Mouse (Mus musculus): ENCODE results near the gene Zfp472. TPM values are rescaled to one million over a fixed set of nuclear protein-coding genes. Genes with fewer than 3 reads are reported as not detected.
A peak's percentile ranks its signal among the peaks of the same experiment; 100 is the strongest.

The Zfp472 gene
- polyA plus RNA-seq (2016; fragmentation: Nextera tagmentation; extraction: Ambion mirVana): 5.7 and 6.2 TPM in 2 replicates

DNA sequence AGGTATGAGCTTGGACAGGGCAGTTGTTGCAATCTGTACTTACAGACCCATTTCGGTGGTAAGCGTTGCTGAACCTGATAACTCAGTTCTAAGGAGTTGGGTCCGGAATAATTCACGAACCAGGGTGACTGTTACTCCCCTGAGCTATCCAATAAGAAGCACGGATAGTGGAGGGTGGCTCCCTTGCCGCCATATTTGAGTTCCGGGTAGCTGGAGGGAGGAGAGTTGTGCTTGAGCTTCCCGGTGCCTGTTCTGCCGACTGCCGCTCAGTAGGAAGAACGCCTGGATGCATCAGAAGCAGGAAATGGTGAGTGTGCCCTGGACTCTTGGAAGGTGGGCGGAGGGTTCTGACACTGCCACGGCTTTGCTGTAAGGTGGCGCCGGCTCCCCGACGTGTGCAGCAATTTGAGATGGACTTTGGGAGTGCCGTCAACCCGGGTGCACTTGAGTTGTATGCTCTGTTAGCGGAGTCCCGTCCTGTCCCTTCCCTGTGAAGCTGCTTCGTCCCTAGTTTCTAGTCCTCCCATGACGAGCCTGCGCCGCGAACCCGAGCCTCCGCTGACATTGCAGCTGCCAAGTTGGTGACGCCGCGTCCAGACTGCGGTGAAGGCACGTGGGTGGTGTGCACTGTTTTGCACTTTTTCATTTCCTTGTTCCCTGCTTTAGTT, at the start of gene Zfp472:
Gene Zfp472 (plus strand): TSS at position 192 of the 668 bp plus-strand sequence.
- Histone ChIP-seq H3K4me3 (peak within 1 kb of the TSS; percentile 87), H3K4me2 (peak within 1 kb of the TSS; percentile 84), H3K36me3 (no peaks in the 10 kb centered on the region), H3K27me3 (replicated peaks) (no peaks in the 10 kb centered on the region), H3K9ac (peak within 1 kb of the TSS; percentile 81), H3K27ac (ENCODE audit: poor library complexity, severe bottlenecking) (peak within 1 kb of the TSS; percentile 89), H3K9me3 (replicated peaks) (no peaks in the 10 kb centered on the region), H3K4me1 (replicated peaks) (peaks cover 12% of the 10 kb centered on the region)
- WGBS: 0% methylated on average over 33 of the region's 33 CpGs
- ATAC-seq (ENCODE audit: insufficient number of reproducible peaks, low FRiP score): peak; percentile 99

DNA sequence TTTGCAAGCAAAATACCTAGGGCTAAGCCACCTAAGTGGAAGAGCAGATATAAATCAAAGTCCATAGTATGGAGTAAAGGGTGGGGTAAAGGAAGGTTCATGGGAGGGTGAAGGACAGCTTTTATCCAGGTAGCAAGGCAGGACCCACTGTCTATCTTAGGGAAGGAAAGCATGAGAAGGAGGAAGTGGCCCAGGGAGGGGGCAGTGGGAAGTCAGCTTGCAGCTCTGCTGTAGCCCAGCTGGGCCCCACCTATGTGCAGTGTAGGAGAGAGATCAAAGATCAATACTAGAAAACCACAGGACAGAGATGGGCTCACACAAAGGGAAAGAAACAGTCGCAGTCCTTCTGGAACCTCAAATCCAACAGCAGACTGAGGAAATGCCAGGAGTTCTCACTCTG, 49.5 kb upstream of the Zfp472 start:
- WGBS: 58% methylated on average over 1 of the region's 1 CpGs
- H3K9me3 ChIP-seq (replicated peaks): 0 out of 2 replicates have a peak, but pooled peaks cover 3% of the 10 kb centered on the region

DNA sequence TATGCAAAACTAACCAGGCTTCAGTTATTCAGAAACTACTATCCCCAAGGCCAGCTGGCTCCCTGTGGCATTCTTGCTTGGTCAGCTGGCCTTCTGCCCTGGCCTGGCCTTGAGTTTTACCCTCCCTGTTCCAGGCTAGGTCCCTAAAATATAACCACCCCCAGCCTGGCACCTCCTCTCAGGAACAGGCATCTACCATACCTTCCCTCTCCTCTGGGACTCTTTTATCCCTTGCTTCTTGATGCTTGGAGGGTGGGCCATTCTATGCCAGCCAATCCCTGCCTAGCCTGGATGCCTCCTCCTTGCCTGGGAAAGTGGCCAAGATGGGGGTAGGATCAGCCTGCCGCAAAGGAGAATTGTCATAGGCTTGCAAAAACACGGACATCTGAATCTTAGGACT, 48.5 kb upstream of the Zfp472 start, which contains the start of gene Cyp4f14:
Gene Cyp4f14 (minus strand): TSS at position 212 of the 400 bp plus-strand sequence.
- H3K4me3 ChIP-seq: no peak within 1 kb of the TSS
- peaks cover 18% of the 10 kb centered on the region for H3K27me3 ChIP-seq (replicated peaks)
- no peak within 1 kb of the TSS for H3K27ac ChIP-seq (ENCODE audit: poor library complexity, severe bottlenecking)
- H3K4me2 ChIP-seq: no peak within 1 kb of the TSS
- H3K9me3 ChIP-seq (replicated peaks): peaks cover 6% of the 10 kb centered on the region; the same call in 1 of the 2 replicates
- no peak for ATAC-seq (ENCODE audit: insufficient number of reproducible peaks, low FRiP score)
- no peak within 1 kb of the TSS for H3K9ac ChIP-seq
- WGBS: 53% methylated on average over 2 of the region's 2 CpGs
- H3K4me1 ChIP-seq (replicated peaks): no peaks in the 10 kb centered on the region
- no peaks in the 10 kb centered on the region for H3K36me3 ChIP-seq

More for the DNA sequence above, 49.5 kb upstream of the Zfp472 start:
- no peak overlapping the region for H3K4me3 ChIP-seq
- peaks cover 21% of the 10 kb centered on the region for H3K27me3 ChIP-seq (replicated peaks)
- no peak for ATAC-seq (ENCODE audit: insufficient number of reproducible peaks, low FRiP score)
- H3K4me1 ChIP-seq (replicated peaks): no peaks in the 10 kb centered on the region
- H3K9ac ChIP-seq: no peak overlapping the region
- H3K4me2 ChIP-seq: no peak overlapping the region
- H3K36me3 ChIP-seq: no peaks in the 10 kb centered on the region
- no peak overlapping the region for H3K27ac ChIP-seq (ENCODE audit: poor library complexity, severe bottlenecking)

DNA sequence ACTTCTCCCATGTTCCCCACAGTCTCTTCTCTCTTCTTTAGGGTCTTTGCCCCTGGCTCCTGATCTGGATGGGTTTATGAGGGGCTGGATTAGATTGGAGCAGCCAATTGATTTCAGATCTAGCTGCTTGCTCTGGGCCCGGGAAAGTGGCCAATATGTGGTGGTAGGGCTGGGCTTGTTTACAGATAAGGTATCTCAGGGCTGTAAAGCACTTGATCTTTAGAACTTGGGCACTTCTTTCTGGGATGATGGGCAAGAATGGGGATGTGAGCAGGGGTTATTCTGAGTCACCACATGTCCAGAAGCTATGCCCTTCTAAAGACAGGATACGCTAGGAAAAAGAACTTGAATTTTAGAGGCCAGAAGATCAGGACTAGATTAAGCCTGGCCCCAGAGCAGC, 46.5 kb upstream of the Zfp472 start:
- H3K27ac ChIP-seq (ENCODE audit: poor library complexity, severe bottlenecking): no peak overlapping the region
- peaks cover 15% of the 10 kb centered on the region for H3K27me3 ChIP-seq (replicated peaks)
- no peak overlapping the region for H3K4me3 ChIP-seq
- no peaks in the 10 kb centered on the region for H3K4me1 ChIP-seq (replicated peaks)
- ATAC-seq (ENCODE audit: insufficient number of reproducible peaks, low FRiP score): no peak
- H3K9ac ChIP-seq: no peak overlapping the region
- peaks cover 6% of the 10 kb centered on the region; the same call in 1 of the 2 replicates for H3K9me3 ChIP-seq (replicated peaks)
- no peak overlapping the region for H3K4me2 ChIP-seq
- 47% methylated on average over 2 of the region's 2 CpGs for WGBS
- H3K36me3 ChIP-seq: no peaks in the 10 kb centered on the region

DNA sequence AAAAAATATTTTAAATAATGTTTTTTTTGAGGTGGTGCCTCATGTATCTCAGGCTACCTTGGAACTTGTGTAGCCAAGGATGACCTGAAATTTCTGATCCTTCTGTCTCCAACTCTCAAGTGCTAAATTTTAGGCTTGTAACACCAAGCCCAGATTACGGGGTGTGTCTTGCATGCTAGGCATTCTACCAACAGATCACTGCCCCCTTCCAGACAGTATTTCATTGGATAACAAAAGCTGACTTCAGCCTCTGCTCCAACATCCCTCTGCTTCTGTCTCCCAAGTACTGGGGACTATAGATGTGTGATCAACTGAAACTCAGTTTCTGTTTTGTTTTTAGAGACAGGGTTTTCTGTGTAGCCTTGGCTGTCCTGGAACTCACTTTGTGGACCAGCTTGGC, 41.9 kb upstream of the Zfp472 start:
- ATAC-seq (ENCODE audit: insufficient number of reproducible peaks, low FRiP score): no peak
- Histone ChIP-seq H3K9me3 (replicated peaks) (peaks cover 6% of the 10 kb centered on the region; the same call in 1 of the 2 replicates), H3K4me3 (no peak overlapping the region), H3K36me3 (no peaks in the 10 kb centered on the region), H3K27me3 (replicated peaks) (peaks cover 23% of the 10 kb centered on the region), H3K27ac (ENCODE audit: poor library complexity, severe bottlenecking) (no peak overlapping the region), H3K4me1 (replicated peaks) (no peaks in the 10 kb centered on the region), H3K4me2 (no peak overlapping the region), H3K9ac (no peak overlapping the region)
- 91% methylated on average over 1 of the region's 1 CpGs for WGBS

DNA sequence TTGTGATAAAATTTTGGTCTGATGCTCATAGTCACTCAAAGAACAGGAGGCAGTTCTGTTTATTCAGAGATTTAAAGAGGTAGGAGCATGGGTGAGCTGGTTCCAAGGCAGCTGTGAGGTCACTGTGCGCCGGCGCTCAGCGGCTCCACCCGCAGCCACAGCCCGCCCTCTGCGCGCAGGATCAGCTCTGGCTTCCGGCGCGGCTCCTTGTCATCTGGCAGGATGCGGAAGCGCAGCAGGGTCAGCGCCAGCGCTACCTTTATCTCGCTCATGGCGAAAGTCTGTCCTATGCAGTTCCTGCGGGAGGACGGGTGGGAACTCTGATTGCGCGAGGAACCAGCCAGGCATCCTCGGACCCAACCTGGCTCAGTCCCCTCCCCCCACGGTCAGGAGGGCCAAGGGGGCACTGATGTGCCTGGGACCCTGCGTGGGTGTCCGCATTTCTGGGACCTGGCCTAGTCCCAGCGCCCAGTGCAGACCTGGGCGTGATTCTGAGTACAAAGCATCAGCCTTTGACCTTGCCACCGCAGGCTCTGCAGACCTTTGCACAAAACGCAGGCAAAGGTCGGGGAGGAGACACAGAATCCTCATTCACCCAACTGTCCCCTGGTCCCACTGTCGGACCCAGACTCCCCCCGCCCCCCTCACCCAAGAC, 40.8 kb upstream of the Zfp472 start:
- Histone ChIP-seq H3K4me3 (peak overlapping the region; percentile 53), H3K4me1 (replicated peaks) (no peaks in the 10 kb centered on the region), H3K9ac (peak overlapping the region; percentile 59), H3K9me3 (replicated peaks) (peaks cover 6% of the 10 kb centered on the region; the same call in 1 of the 2 replicates), H3K4me2 (peak overlapping the region; percentile 76), H3K36me3 (no peaks in the 10 kb centered on the region), H3K27ac (ENCODE audit: poor library complexity, severe bottlenecking) (no peak overlapping the region), H3K27me3 (replicated peaks) (peaks cover 31% of the 10 kb centered on the region)
- peak; percentile 90 for ATAC-seq (ENCODE audit: insufficient number of reproducible peaks, low FRiP score)
- WGBS: 13% methylated on average over 32 of the region's 32 CpGs

DNA sequence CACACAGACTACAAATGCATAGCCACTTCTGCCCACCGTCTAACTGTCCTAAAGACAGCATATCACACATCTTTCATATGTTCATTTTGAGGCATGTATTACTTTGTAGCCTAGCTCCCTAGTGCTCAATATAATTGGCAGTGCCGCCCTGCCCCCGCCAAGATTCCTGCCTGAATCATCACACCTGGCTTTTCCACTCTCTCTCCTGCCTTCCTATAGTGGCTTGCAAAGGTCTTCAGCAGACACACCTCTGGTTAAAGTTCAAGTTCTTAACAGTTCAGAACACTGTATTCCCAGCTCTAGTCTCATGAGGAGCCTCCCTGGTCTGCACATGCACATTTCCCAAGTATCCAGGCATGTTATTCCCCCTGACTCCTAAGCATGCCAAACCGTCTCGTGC, 37.8 kb upstream of the Zfp472 start:
- WGBS: 79% methylated on average over 5 of the region's 5 CpGs
- H3K4me1 ChIP-seq (replicated peaks): no peaks in the 10 kb centered on the region

DNA sequence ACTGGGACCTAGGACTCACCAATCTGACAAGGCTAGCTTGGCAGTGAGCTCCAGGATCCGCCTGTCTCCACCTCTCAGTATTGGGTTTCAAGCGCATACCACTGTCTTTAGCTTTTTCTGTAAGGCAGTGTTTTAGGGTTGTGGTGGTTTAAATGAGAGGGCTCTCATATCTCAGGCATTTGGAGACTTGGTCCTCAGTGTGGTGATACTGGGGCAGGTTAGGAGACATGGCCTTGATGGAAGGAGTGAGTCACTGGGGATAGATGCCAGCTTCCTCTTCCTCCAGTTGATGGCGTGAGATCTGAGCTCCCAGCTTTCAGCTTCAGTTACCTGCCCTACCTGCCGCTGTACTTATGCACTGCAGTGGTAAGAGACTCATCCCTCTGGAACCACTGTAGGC, 25.8 kb upstream of the Zfp472 start:
- Histone ChIP-seq H3K27me3 (replicated peaks) (no peaks in the 10 kb centered on the region), H3K4me3 (no peak overlapping the region), H3K4me2 (no peak overlapping the region), H3K36me3 (no peaks in the 10 kb centered on the region), H3K9me3 (replicated peaks) (no peaks in the 10 kb centered on the region), H3K9ac (no peak overlapping the region), H3K27ac (ENCODE audit: poor library complexity, severe bottlenecking) (no peak overlapping the region), H3K4me1 (replicated peaks) (no peaks in the 10 kb centered on the region)
- WGBS: 74% methylated on average over 4 of the region's 4 CpGs
- ATAC-seq (ENCODE audit: insufficient number of reproducible peaks, low FRiP score): no peak

More for the DNA sequence above, 37.8 kb upstream of the Zfp472 start:
- no peak overlapping the region for H3K27ac ChIP-seq (ENCODE audit: poor library complexity, severe bottlenecking)
- peaks cover 28% of the 10 kb centered on the region for H3K27me3 ChIP-seq (replicated peaks)
- H3K9ac ChIP-seq: no peak overlapping the region
- no peak for ATAC-seq (ENCODE audit: insufficient number of reproducible peaks, low FRiP score)
- no peak overlapping the region for H3K4me3 ChIP-seq
- no peak overlapping the region for H3K4me2 ChIP-seq
- H3K9me3 ChIP-seq (replicated peaks): no peaks in the 10 kb centered on the region
- H3K36me3 ChIP-seq: no peaks in the 10 kb centered on the region

DNA sequence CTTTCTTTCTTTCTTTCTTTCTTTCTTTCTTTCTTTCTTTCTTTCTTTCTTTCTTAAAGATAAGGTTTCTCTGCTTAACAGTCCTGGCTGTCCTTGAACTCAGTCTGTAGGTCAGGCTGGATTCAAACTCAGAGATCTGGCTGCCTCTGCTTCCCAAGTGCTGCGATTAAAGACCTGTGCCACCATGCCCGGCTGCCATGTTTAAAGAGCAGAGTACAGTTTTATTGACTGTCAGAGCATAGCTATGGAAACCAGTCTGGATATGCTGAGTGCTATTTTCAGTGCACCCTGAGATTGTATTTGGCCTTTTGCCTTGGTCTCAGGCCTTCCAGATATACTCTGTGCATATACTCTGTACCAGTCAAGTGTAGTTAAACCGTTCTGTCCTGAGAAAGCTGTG, 22.0 kb upstream of the Zfp472 start:
- no peak for ATAC-seq (ENCODE audit: insufficient number of reproducible peaks, low FRiP score)
- Histone ChIP-seq H3K36me3 (0 out of 2 replicates have a peak, but pooled peaks cover 3% of the 10 kb centered on the region), H3K4me1 (replicated peaks) (peaks cover 11% of the 10 kb centered on the region), H3K27me3 (replicated peaks) (no peaks in the 10 kb centered on the region), H3K4me2 (no peak overlapping the region), H3K9ac (no peak overlapping the region), H3K4me3 (no peak overlapping the region), H3K27ac (ENCODE audit: poor library complexity, severe bottlenecking) (no peak overlapping the region), H3K9me3 (replicated peaks) (no peaks in the 10 kb centered on the region)
- whole genome bisulfite sequencing: 79% methylated on average over 3 of the region's 3 CpGs

DNA sequence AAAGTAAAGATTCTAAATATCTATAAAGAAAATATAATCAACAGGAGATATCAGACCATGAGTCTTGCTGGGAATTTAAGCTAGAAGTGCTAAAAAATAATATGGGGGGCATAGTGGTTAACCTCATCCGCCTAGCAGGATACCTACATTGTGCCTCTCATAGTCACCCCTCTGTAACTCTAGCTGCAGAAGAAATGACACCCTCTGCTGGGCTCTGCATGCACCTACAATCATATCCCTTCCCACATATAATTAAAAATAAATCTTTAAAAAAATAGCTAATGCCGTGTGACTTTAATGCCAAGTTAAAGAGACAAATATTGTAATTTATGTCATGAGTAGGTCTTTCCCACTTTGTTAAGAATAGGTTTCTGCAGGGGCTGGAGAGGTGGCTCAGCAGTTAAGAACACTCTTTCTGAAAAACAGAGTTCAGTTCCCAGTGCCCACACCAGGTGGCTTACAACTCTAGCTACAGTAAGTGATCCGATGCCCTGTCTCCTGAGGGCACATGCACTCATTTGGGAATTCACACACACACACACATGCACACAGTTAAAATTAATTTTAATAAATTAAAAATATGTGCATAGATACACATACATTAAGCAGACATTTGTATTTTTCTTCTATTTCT, 21.1 kb upstream of the Zfp472 start:
- no peaks in the 10 kb centered on the region for H3K9me3 ChIP-seq (replicated peaks)
- H3K36me3 ChIP-seq: 0 out of 2 replicates have a peak, but pooled peaks cover 3% of the 10 kb centered on the region
- ATAC-seq (ENCODE audit: insufficient number of reproducible peaks, low FRiP score): no peak
- no peak overlapping the region for H3K4me3 ChIP-seq
- no peaks in the 10 kb centered on the region for H3K27me3 ChIP-seq (replicated peaks)
- no peak overlapping the region for H3K4me2 ChIP-seq
- 64% methylated on average over 3 of the region's 3 CpGs for WGBS
- H3K4me1 ChIP-seq (replicated peaks): peaks cover 11% of the 10 kb centered on the region
- H3K9ac ChIP-seq: no peak overlapping the region
- H3K27ac ChIP-seq (ENCODE audit: poor library complexity, severe bottlenecking): no peak overlapping the region

DNA sequence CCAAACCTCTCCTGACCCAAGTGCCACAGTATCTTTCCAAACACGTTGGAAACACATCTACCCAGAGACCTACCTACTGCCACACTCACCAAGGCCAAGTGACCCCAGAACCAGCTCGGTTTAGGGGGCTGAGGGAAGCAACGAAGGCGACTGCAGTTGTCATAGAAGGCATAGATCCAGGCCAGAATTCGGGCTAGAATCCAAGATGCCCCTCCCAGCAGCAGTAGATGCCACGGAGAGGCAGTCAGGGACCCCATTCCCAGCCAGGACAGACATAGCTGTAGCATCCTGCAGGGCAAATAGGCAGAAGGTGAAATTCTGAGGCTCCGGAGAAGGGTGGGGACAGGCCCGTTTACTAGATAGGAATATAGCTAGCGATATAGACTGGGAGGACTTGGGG, 18.9 kb upstream of the Zfp472 start:
- no peaks in the 10 kb centered on the region for H3K9me3 ChIP-seq (replicated peaks)
- ATAC-seq (ENCODE audit: insufficient number of reproducible peaks, low FRiP score): no peak
- H3K4me2 ChIP-seq: peak overlapping the region; percentile 88
- peak overlapping the region; percentile 78 for H3K9ac ChIP-seq
- WGBS: 51% methylated on average over 9 of the region's 9 CpGs
- peaks cover 11% of the 10 kb centered on the region for H3K4me1 ChIP-seq (replicated peaks)
- no peaks in the 10 kb centered on the region for H3K27me3 ChIP-seq (replicated peaks)
- H3K4me3 ChIP-seq: peak overlapping the region; percentile 66
- H3K27ac ChIP-seq (ENCODE audit: poor library complexity, severe bottlenecking): peak overlapping the region; percentile 58
- 0 out of 2 replicates have a peak, but pooled peaks cover 3% of the 10 kb centered on the region for H3K36me3 ChIP-seq
